Mouse (Mus musculus) ES-E14 (cell line): ENCODE measurements around the gene Lurap1l. TPM values are rescaled to one million over a fixed set of nuclear protein-coding genes. Genes with fewer than 3 reads are reported as not detected.
"Not testable (repeated sequence)": the region's sequence is repeated elsewhere in the genome, so short reads cannot be mapped to it uniquely, and the experiment has no call there.

ENCODE experiments used
- DNase-seq: peaks from one replicate; pipeline ENCODE4 v3.0.0-alpha.2; 2013; ENCODE audit warnings: low read depth, low spot score
- H3K27ac ChIP-seq: 2 replicates; pipeline ENCODE4 v1.5.1; 2012; ENCODE audit warnings: low read depth, mild to moderate bottlenecking, low read length, moderate library complexity, mixed read lengths; ENCODE audit not compliant: poor library complexity, insufficient read depth, severe bottlenecking
- H3K36me3 ChIP-seq: 2 replicates; pipeline ENCODE4 v1.6.1; 2012; ENCODE audit warnings: mild to moderate bottlenecking, low read length, moderate library complexity, mixed read lengths; ENCODE audit not compliant: control insufficient read depth, poor library complexity, insufficient read depth, severe bottlenecking
- H3K4me1 ChIP-seq, 2 experiments: fragments of 150-350 bp in 1 of 2; sonication (generic) in 1 of 2; 2 replicates each; pipeline ENCODE4 v1.6.1; 2012; ENCODE audit warnings: low read length in 2 of 2, mild to moderate bottlenecking in 1 of 2, mixed read lengths in 1 of 2; ENCODE audit not compliant: control insufficient read depth in 2 of 2, insufficient read depth in 2 of 2, poor library complexity in 1 of 2
- H3K4me3 ChIP-seq, 2 experiments: fragments of 150-350 bp in 1 of 2; sonication (generic) in 1 of 2; 2 replicates each; pipeline ENCODE4 v1.5.1; 2012; ENCODE audit warnings: low read length in 2 of 2, low read depth in 1 of 2, mild to moderate bottlenecking in 1 of 2, mixed read lengths in 1 of 2; ENCODE audit not compliant: insufficient read depth in 1 of 2, poor library complexity in 1 of 2, severe bottlenecking in 1 of 2
- H3K9ac ChIP-seq: 2 replicates; pipeline ENCODE4 v1.6.1; 2012; ENCODE audit warnings: low read depth, mild to moderate bottlenecking, low read length, mixed read lengths; ENCODE audit not compliant: poor library complexity, insufficient read depth, severe bottlenecking
- H3K9me3 ChIP-seq: fragments of 150-350 bp; sonication (generic); 2 replicates; pipeline ENCODE4 v1.6.1; 2012; ENCODE audit warnings: low read depth, mild to moderate bottlenecking, low read length; ENCODE audit not compliant: control insufficient read depth, insufficient read depth
- CHD2 ChIP-seq: IDR thresholded peaks from 2 replicates; pipeline ENCODE4 v1.6.1; 2014; ENCODE audit warnings: mild to moderate bottlenecking, low read depth, low read length, inconsistent platforms
- HCFC1 ChIP-seq: IDR thresholded peaks from 2 replicates; pipeline ENCODE4 v1.6.1; 2012; ENCODE audit warnings: low read length, inconsistent platforms, borderline replicate concordance; ENCODE audit not compliant: insufficient read depth
- MAFK ChIP-seq: IDR thresholded peaks from 2 replicates; pipeline ENCODE4 v1.6.1; 2014; ENCODE audit warnings: mild to moderate bottlenecking, low read depth, low read length, inconsistent platforms; ENCODE audit not compliant: insufficient read depth
- ZC3H11A ChIP-seq: IDR thresholded peaks from 2 replicates; pipeline ENCODE4 v1.6.1; 2012; ENCODE audit warnings: low read depth, mild to moderate bottlenecking, inconsistent platforms, low read length, borderline replicate concordance
- ZNF384 ChIP-seq: IDR thresholded peaks from 2 replicates; pipeline ENCODE4 v1.6.1; 2012; ENCODE audit warnings: low read depth, low read length, inconsistent platforms
- in situ Hi-C, 2 experiments: fragments of 600-800 bp; cut with MboI; formaldehyde crosslinking; loops; one replicate each; pipeline ENCODE4 v1.15.1; 2025; ENCODE audit warnings: low sequenced_read_pairs in 2 of 2, inconsistent platforms in 1 of 2; ENCODE audit not compliant: unreplicated experiment in 2 of 2
- total RNA-seq: library from RNA; depleted of rRNA; stranded (reverse); fragments of 300-350 nt; gene quantifications from 2 replicates; pipeline ENCODE4 v1.2.3, GENCODE M21; 2012

Gene Lurap1l
- total RNA-seq, 1 experiment = 2.5 TPM

GRCm38 (mm10) chr4:80911706-80912540 is 1.5 kb downstream of the Lurap1l start:
- Histone ChIP-seq H3K9me3 (no peaks in the 10 kb centered on the region), H3K4me1 (peaks cover 0 to 2% of the 10 kb centered on the region in 2 experiments; a peak in 1 of 4 replicates), H3K36me3 (no peaks in the 10 kb centered on the region), H3K4me3 (peak overlapping the region; percentile 81 to 85), H3K9ac (peak overlapping the region; percentile 71), H3K27ac (no peak overlapping the region; the same call in 1 of the 2 replicates)
- DNase-seq = peak; percentile 71
- in situ Hi-C loops = no loop called here
- TF ChIP-seq ZC3H11A = peak; percentile 72; the same call in 1 of the 2 replicates
- TF ChIP-seq HCFC1 = 0 out of 2 replicates have a peak, but pooled peaks have one; percentile 48
- TF ChIP-seq CHD2 = no peak

GRCm38 (mm10) chr4:80915211-80915610 is 4.8 kb downstream of the Lurap1l start:
- H3K27ac ChIP-seq = no peak overlapping the region
- H3K4me3 ChIP-seq = no peak overlapping the region
- in situ Hi-C loops = no loop called here
- DNase-seq = no peak
- no peak for TF ChIP-seq ZC3H11A
- no peak for TF ChIP-seq MAFK
- TF ChIP-seq HCFC1 = no peak
- no peak for TF ChIP-seq CHD2
- no peak for TF ChIP-seq ZNF384
- peaks cover 2% of the 10 kb centered on the region in 2 experiments; a peak in 2 of 4 replicates for H3K4me1 ChIP-seq
- no peaks in the 10 kb centered on the region for H3K36me3 ChIP-seq
- H3K9ac ChIP-seq = no peak overlapping the region
- no peaks in the 10 kb centered on the region for H3K9me3 ChIP-seq

- TF ChIP-seq MAFK = no peak
- no peak for TF ChIP-seq ZNF384
- TF ChIP-seq ZC3H11A = no peak
- no peak for TF ChIP-seq HCFC1
- no peak for TF ChIP-seq CHD2
- no peak for DNase-seq
- Histone ChIP-seq H3K9ac (no peak overlapping the region), H3K4me1 (peaks cover 2% of the 10 kb centered on the region in 2 experiments; a peak in 2 of 4 replicates), H3K27ac (no peak overlapping the region), H3K9me3 (no peaks in the 10 kb centered on the region), H3K4me3 (no peak overlapping the region), H3K36me3 (no peaks in the 10 kb centered on the region)
- in situ Hi-C loops = no loop called here
Measured at GRCm38 (mm10) chr4:80916695-80917094, 6.2 kb downstream of the Lurap1l start.

GRCm38 (mm10) chr4:80917128-80917527 is 6.7 kb downstream of the Lurap1l start:
- H3K36me3 ChIP-seq, in situ Hi-C loops, H3K27ac ChIP-seq, H3K4me1 ChIP-seq, DNase-seq, H3K9ac ChIP-seq, H3K9me3 ChIP-seq, H3K4me3 ChIP-seq: not testable (repeated sequence)

GRCm38 (mm10) chr4:80917812-80918211 is 7.4 kb downstream of the Lurap1l start:
- Histone ChIP-seq H3K9me3 (no peaks in the 10 kb centered on the region), H3K4me3 (no peak overlapping the region), H3K9ac (no peak overlapping the region), H3K27ac (no peak overlapping the region), H3K36me3 (no peaks in the 10 kb centered on the region), H3K4me1 (peaks cover 1 to 2% of the 10 kb centered on the region in 2 experiments; a peak in 2 of 4 replicates)
- in situ Hi-C loops = no loop called here
- DNase-seq = no peak
- TF ChIP-seq CHD2 = no peak
- no peak for TF ChIP-seq HCFC1
- no peak for TF ChIP-seq ZNF384
- TF ChIP-seq MAFK = no peak
- no peak for TF ChIP-seq ZC3H11A
